Comparison of ENCODE assay signal across 9 mouse cellular contexts in genomic region chr9:68014991-68015396, GRCm38 (mm10).
DNase-seq lines count a peak whose midpoint lies in the region; ATAC-seq and TF ChIP-seq lines count a peak whose summit lies in the region.
"Had no signal": no experiment of that assay in that cellular context is flagged by ENCODE, and none has a peak within 500 bp of the region (broad histone marks: within the 10 kb centered on the region; RNA-seq: fewer than 3 reads in every experiment).

No protein-coding gene starts in this region.

- H3K27me3 ChIP-seq in E14TG2a.4 (ENCODE audit: insufficient read depth, low read length): 0 out of 2 replicates have a peak, but pooled peaks cover 4% of the 10 kb centered on the region
- peaks cover 11% of the 10 kb centered on the region; the same call in 1 of the 2 replicates for H3K27me3 ChIP-seq in heart, embryonic 10.5 days (ENCODE audit: insufficient read depth, poor library complexity, severe bottlenecking)
- H3K27me3 ChIP-seq in liver, embryonic 11.5 days (replicated peaks; ENCODE audit: control insufficient read depth, insufficient read depth, low read length): no peaks in the 10 kb centered on the region

- TF ChIP-seq POLR2A in embryonic fibroblast, embryonic 13.5 days (IDR thresholded peaks at IDR 0.05; ENCODE audit: low read depth, low read length): no peak

- no peak for ATAC-seq in liver, embryonic 11.5 days (replicated peaks; ENCODE audit: low FRiP score)

- 10% methylated on average over 11 of the region's 11 CpGs for WGBS in heart, embryonic 10.5 days
- 11% methylated on average over 11 of the region's 11 CpGs for WGBS in liver, embryonic 11.5 days

- H3K36me3 ChIP-seq in E14TG2a.4 (ENCODE audit: insufficient read depth, low read length): no peaks in the 10 kb centered on the region
- H3K36me3 ChIP-seq in heart, embryonic 10.5 days: no peaks in the 10 kb centered on the region
- no peaks in the 10 kb centered on the region for H3K36me3 ChIP-seq in liver, embryonic 11.5 days (ENCODE audit: control insufficient read depth, insufficient read depth, low read length)

- no peak overlapping the region for H3K9ac ChIP-seq in liver, embryonic 11.5 days (ENCODE audit: low read depth, low read length)

- H3K4me3 ChIP-seq in E14TG2a.4 (replicated peaks; ENCODE audit: low read length): no peak overlapping the region
- H3K4me3 ChIP-seq in embryonic fibroblast, embryonic 13.5 days (ENCODE audit: insufficient read depth, low read length): no peak overlapping the region
- H3K4me3 ChIP-seq in heart, embryonic 10.5 days: no peak overlapping the region
- H3K4me3 ChIP-seq in liver, embryonic 11.5 days (ENCODE audit: low read depth, low read length): no peak overlapping the region

- TF ChIP-seq CTCF in E14TG2a.4 (conservative IDR thresholded peaks at IDR 0.05; ENCODE audit: low read length): peak; percentile 91
- peak; percentile 93 for TF ChIP-seq CTCF in embryonic fibroblast, embryonic 13.5 days (IDR thresholded peaks at IDR 0.05; ENCODE audit: borderline replicate concordance, insufficient read depth, low read length)

- H3K4me1 ChIP-seq in E14TG2a.4 (replicated peaks; ENCODE audit: low read depth, low read length): no peaks in the 10 kb centered on the region
- no peaks in the 10 kb centered on the region for H3K4me1 ChIP-seq in embryonic fibroblast, embryonic 13.5 days (ENCODE audit: control insufficient read depth, insufficient read depth, low read length)
- H3K4me1 ChIP-seq in heart, embryonic 10.5 days: no peaks in the 10 kb centered on the region
- no peaks in the 10 kb centered on the region for H3K4me1 ChIP-seq in liver, embryonic 11.5 days (replicated peaks; ENCODE audit: control insufficient read depth, insufficient read depth, low read length)

- DNase-seq in brain, adult 2 months (ENCODE audit: low read depth, low spot score): peak; percentile 77
- DNase-seq in heart, embryonic 10.5 days (ENCODE audit: low spot score): peak; percentile 83
- peak; percentile 88 for DNase-seq in kidney, postnatal 10 days
- DNase-seq in liver, embryonic 11.5 days (ENCODE audit: low spot score): peak; percentile 65
- DNase-seq in ovary, postnatal 10 days (ENCODE audit: low spot score): peak; percentile 67
- peak; percentile 46 for DNase-seq in thymus, postnatal 25 days

- H3K4me2 ChIP-seq in liver, embryonic 11.5 days: no peak overlapping the region

- H3K27ac ChIP-seq in embryonic fibroblast, embryonic 13.5 days (ENCODE audit: insufficient read depth, low read length): no peak overlapping the region
- no peak overlapping the region for H3K27ac ChIP-seq in heart, embryonic 10.5 days
- no peak overlapping the region for H3K27ac ChIP-seq in liver, embryonic 11.5 days (ENCODE audit: low read depth, low read length)
- H3K27ac ChIP-seq: macrophage had no signal

- H3K9me3 ChIP-seq in E14TG2a.4 (ENCODE audit: low read length): no peaks in the 10 kb centered on the region
- no peaks in the 10 kb centered on the region for H3K9me3 ChIP-seq in heart, embryonic 10.5 days
- no peaks in the 10 kb centered on the region for H3K9me3 ChIP-seq in liver, embryonic 11.5 days (ENCODE audit: control insufficient read depth, low read length)
